Mouse (Mus musculus): ENCODE results near the gene Vps11. TPM values are rescaled to one million over a fixed set of nuclear protein-coding genes. Genes with fewer than 3 reads are reported as not detected.
A peak's percentile ranks its signal among the peaks of the same experiment; 100 is the strongest.
"Not testable (repeated sequence)": the region's sequence is repeated elsewhere in the genome, so short reads cannot be mapped to it uniquely, and the experiment has no call there.

The Vps11 gene
- total RNA-seq, 1 experiment from 2014 or later = 14.3 TPM

GRCm38 (mm10) chr9:44379054-44379834, 17.8 kb upstream of the Vps11 start, which contains the start of gene Hyou1:
Hyou1 (plus strand) TSS chr9:44379490.
- ATAC-seq (replicated peaks in 1 of 2; ENCODE audit: insufficient read depth in 1 of 2, low FRiP score in 2 of 2, low TSS enrichment in 1 of 2, low read depth in 1 of 2, poor library complexity in 2 of 2, severe bottlenecking in 2 of 2) = peak; percentile 96

- no peak for ATAC-seq (replicated peaks in 1 of 2; ENCODE audit: insufficient read depth in 1 of 2, low FRiP score in 2 of 2, low TSS enrichment in 1 of 2, low read depth in 1 of 2, poor library complexity in 2 of 2, severe bottlenecking in 2 of 2)
Observed at GRCm38 (mm10) chr9:44378153-44378730, 16.8 kb upstream of the Vps11 start.

- ATAC-seq (replicated peaks in 1 of 2; ENCODE audit: insufficient read depth in 1 of 2, low FRiP score in 2 of 2, low TSS enrichment in 1 of 2, low read depth in 1 of 2, poor library complexity in 2 of 2, severe bottlenecking in 2 of 2) = not testable (repeated sequence)
Observed at GRCm38 (mm10) chr9:44377335-44377734, 15.9 kb upstream of the Vps11 start.

DNA sequence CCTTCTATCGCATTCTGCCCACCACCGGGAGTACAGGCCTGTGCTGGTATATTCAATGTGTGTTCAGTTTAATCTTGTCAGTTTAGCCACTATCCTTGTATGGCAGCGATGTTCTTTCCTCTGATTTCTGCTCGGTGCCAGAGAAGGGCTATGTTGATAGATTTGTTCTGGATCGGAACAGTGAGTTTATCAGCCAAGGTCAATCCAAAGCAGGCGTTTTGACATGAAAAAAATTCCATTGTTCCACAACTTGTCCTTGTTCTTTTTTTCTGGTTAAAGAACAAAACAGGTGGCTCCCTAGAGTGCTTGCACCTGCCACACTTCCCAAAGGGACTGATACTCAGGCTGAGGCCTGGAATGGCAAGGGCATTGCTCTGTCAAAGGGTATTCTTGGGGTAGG, 14.7 kb upstream of the Vps11 start:
- no peak for ATAC-seq (replicated peaks in 1 of 2; ENCODE audit: insufficient read depth in 1 of 2, low FRiP score in 2 of 2, low TSS enrichment in 1 of 2, low read depth in 1 of 2, poor library complexity in 2 of 2, severe bottlenecking in 2 of 2)

- ATAC-seq (replicated peaks in 1 of 2; ENCODE audit: insufficient read depth in 1 of 2, low FRiP score in 2 of 2, low TSS enrichment in 1 of 2, low read depth in 1 of 2, poor library complexity in 2 of 2, severe bottlenecking in 2 of 2) = no peak
Observed at GRCm38 (mm10) chr9:44373386-44373785, 11.9 kb upstream of the Vps11 start.

- ATAC-seq (replicated peaks in 1 of 2; ENCODE audit: insufficient read depth in 1 of 2, low FRiP score in 2 of 2, low TSS enrichment in 1 of 2, low read depth in 1 of 2, poor library complexity in 2 of 2, severe bottlenecking in 2 of 2) = no peak
Observed at GRCm38 (mm10) chr9:44364480-44364879, 3.0 kb upstream of the Vps11 start.

- ATAC-seq (replicated peaks in 1 of 2; ENCODE audit: insufficient read depth in 1 of 2, low FRiP score in 2 of 2, low TSS enrichment in 1 of 2, low read depth in 1 of 2, poor library complexity in 2 of 2, severe bottlenecking in 2 of 2) = not testable (repeated sequence)
Observed at GRCm38 (mm10) chr9:44361931-44362330, 461 bp upstream of the Vps11 start.

DNA sequence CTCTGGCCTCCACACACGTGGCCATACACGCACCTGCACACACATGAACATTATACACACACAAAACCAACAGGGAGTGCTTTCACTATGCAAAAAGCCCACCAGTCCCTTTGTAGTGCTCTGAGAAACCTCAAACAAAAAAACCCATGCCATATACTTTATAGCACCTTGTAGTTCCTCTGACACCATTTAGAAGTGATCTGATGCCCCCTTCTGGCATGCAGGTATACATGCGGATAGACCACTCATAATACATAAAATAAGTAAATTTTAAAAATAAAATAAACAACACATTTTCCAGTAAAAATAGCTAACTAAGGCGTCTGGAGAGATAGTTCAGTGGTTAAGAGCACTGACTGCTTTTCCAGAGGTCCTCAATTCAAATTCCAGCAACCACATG, 4.3 kb downstream of the Vps11 start:
- peak; percentile 29 to 42; a peak in 2 of 4 replicates for ATAC-seq (replicated peaks in 1 of 2; ENCODE audit: insufficient read depth in 1 of 2, low FRiP score in 2 of 2, low TSS enrichment in 1 of 2, low read depth in 1 of 2, poor library complexity in 2 of 2, severe bottlenecking in 2 of 2)

DNA sequence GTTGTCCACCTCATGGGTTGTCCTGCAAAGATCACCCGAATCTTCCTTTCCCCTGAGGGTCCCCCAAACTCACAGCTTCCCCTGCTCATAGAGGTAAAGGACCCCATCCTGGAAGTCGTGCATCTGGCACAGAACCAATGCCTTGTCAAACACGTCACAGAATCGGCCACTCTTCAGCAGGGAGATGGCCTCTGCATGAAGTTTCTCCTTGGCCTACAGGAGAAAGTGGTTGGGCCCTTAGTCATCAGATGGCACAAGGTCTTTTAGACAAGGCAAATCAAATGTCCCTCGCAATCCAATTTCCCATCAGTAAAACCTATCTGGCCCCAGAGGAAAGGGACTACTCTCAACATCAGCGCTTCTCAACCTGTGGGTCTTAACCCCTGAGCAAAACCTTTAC, 8.3 kb downstream of the Vps11 start:
- ATAC-seq (replicated peaks in 1 of 2; ENCODE audit: insufficient read depth in 1 of 2, low FRiP score in 2 of 2, low TSS enrichment in 1 of 2, low read depth in 1 of 2, poor library complexity in 2 of 2, severe bottlenecking in 2 of 2) = no peak

GRCm38 (mm10) chr9:44352337-44352736, 9.1 kb downstream of the Vps11 start:
- no peak for ATAC-seq (replicated peaks in 1 of 2; ENCODE audit: insufficient read depth in 1 of 2, low FRiP score in 2 of 2, low TSS enrichment in 1 of 2, low read depth in 1 of 2, poor library complexity in 2 of 2, severe bottlenecking in 2 of 2)

DNA sequence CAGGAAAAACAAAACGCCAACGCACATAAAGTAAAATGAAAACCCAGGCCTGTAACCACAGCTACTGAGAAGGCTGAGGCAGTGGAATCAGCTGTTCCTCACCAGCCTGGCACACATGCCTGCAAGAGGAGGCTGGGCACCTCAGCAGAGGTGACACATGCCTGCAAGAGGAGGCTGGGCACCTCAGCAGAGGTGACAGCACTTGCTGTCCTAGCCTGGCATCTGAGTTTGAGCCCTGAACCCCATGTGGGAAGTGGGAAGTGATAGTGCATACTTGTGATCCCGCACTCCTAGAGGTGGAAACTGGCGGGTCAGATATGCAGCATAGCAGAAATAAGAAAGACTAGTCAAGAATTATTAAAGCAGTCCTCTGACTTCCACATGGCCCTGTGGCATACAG, 10.1 kb downstream of the Vps11 start:
- no peak for ATAC-seq (replicated peaks in 1 of 2; ENCODE audit: insufficient read depth in 1 of 2, low FRiP score in 2 of 2, low TSS enrichment in 1 of 2, low read depth in 1 of 2, poor library complexity in 2 of 2, severe bottlenecking in 2 of 2)

GRCm38 (mm10) chr9:44348546-44348945, 12.9 kb downstream of the Vps11 start:
- no peak for ATAC-seq (replicated peaks in 1 of 2; ENCODE audit: insufficient read depth in 1 of 2, low FRiP score in 2 of 2, low TSS enrichment in 1 of 2, low read depth in 1 of 2, poor library complexity in 2 of 2, severe bottlenecking in 2 of 2)

GRCm38 (mm10) chr9:44347621-44348020, 13.8 kb downstream of the Vps11 start:
- ATAC-seq (replicated peaks in 1 of 2; ENCODE audit: insufficient read depth in 1 of 2, low FRiP score in 2 of 2, low TSS enrichment in 1 of 2, low read depth in 1 of 2, poor library complexity in 2 of 2, severe bottlenecking in 2 of 2) = no peak

DNA sequence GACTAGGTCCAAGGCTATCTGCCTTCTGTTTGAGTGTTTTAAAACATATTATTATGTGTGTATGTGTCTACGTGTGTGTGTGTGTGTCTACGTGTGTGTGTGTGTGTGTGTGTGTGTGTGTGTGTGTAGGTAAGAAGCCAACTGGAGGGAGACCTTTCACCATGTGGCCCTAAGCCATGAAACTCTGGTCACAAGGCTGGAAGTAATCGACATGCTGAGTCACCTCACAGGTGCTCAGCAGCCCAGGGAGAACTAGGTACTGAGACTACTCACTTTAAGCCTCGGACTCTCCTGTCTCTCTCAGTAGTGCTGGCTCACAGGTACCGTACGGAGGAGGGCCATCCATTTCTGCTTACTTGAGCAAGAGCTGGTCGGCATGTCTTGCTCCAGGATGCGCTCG, 14.3 kb downstream of the Vps11 start:
- ATAC-seq (replicated peaks in 1 of 2; ENCODE audit: insufficient read depth in 1 of 2, low FRiP score in 2 of 2, low TSS enrichment in 1 of 2, low read depth in 1 of 2, poor library complexity in 2 of 2, severe bottlenecking in 2 of 2) = no peak

- ATAC-seq (replicated peaks in 1 of 2; ENCODE audit: insufficient read depth in 1 of 2, low FRiP score in 2 of 2, low TSS enrichment in 1 of 2, low read depth in 1 of 2, poor library complexity in 2 of 2, severe bottlenecking in 2 of 2) = no peak
Observed at GRCm38 (mm10) chr9:44345570-44346433, 15.7 kb downstream of the Vps11 start.

DNA sequence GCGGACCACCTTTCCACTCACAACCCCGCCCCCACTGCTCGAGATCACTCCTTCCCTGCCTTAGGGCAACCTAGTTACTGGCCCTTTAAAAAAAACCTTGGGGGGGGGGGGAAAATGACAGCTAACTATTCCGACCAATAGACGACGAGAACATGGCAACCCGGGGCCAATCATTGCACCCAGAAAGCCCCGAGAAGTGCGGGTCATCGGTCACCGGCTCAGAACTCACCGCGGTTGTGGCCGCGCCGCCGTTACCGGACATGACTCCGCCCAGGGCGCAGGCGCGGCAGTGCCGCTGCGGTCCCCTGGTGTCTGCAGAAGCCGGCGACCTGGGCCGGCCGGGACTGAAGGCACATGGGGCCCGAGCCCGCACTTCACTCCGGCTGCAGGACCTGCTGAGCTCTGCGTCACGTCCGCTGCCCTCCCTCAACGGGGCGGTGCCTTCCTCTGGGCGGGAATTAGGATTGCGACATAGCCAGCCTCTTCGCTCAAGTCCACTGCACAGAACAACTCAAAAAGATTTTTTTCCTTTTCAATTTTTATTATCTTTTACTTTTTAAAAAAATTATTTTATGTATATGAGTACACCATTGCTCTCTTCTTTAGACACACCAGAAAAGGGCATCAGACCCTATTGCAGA, 17.6 kb downstream of the Vps11 start, which contains the start of gene Hmbs:
TSS of gene Hmbs (minus strand) at position 448 of the 641 bp plus-strand sequence.
- peak; percentile 89 to 96 for ATAC-seq (replicated peaks in 1 of 2; ENCODE audit: insufficient read depth in 1 of 2, low FRiP score in 2 of 2, low TSS enrichment in 1 of 2, low read depth in 1 of 2, poor library complexity in 2 of 2, severe bottlenecking in 2 of 2)

DNA sequence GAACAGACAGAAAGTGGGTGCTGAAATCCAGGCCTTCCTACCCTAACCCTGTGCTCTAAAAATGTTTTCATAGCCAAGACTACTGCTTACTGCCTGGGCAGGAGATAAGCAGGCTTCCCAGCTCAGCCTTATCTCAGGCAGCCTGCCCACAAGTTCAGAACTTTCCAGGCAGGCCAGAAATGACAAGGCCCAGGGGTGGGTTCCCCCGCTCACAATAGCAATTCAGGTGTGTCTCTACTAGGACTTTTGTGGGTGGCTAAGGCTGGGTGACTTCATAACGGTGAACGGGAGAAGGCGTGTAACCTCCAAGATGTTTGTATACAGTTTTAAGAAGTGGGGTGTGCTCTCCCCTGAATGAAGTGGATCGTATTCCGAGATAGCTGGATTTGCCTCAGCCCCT, 18.2 kb downstream of the Vps11 start:
- peak; percentile 24 to 37; a peak in 2 of 4 replicates for ATAC-seq (replicated peaks in 1 of 2; ENCODE audit: insufficient read depth in 1 of 2, low FRiP score in 2 of 2, low TSS enrichment in 1 of 2, low read depth in 1 of 2, poor library complexity in 2 of 2, severe bottlenecking in 2 of 2)
